Mouse (Mus musculus): ENCODE results near the gene Cox19.

- no peak for TF ChIP-seq EP300 (IDR thresholded peaks at IDR 0.05; ENCODE audit: low read depth)
- TF ChIP-seq CTCF (IDR thresholded peaks at IDR 0.05; ENCODE audit: low read depth), result no peak
Measured at GRCm38 (mm10) chr5:139349713-139350112, 1.5 kb downstream of the Cox19 start.

Measured in heart, postnatal 0 days (tissue).